Mouse (Mus musculus): ENCODE results near the gene Stat5a.

DNA sequence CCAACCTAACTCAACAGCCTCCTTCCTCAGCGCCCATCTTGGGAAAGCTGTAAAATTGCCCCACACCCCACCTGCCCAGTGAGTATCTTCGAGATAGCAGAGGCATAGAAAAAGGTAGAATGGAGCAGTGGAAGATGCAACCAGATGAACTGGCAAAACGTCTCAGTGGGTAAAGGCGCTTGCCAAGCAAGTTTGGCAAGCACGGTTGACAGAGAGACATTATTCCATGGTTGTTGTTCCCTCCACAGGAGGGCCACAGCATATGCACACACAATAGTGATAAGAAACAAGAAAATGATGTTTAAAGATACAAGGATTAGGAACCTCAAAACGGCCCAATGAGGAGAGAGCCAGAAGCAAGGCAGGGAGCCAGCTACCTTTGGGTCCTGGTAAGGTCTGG is 1.2 kb upstream of the Stat5a start:
- TF ChIP-seq CTCF (IDR thresholded peaks at IDR 0.05; ENCODE audit: low read depth, low read length) (no peak), GATA1 (IDR thresholded peaks at IDR 0.05; ENCODE audit: borderline replicate concordance, low read length) (no peak), TAL1 (conservative IDR thresholded peaks at IDR 0.05; ENCODE audit: low read depth, low read length) (no peak), GATA2 (IDR thresholded peaks at IDR 0.05; ENCODE audit: borderline replicate concordance, low read depth, low read length) (no peak), POLR2AphosphoS5 (IDR thresholded peaks at IDR 0.05; ENCODE audit: insufficient replicate concordance, low read depth, low read length) (no peak)

Data from G1E (cell line).